Mouse (Mus musculus) midbrain, embryonic 11.5 days (tissue): Measurements from ENCODE around the gene Rpl3. TPM values are rescaled to one million over a fixed set of nuclear protein-coding genes. Genes with fewer than 3 reads are reported as not detected.
A peak's percentile ranks its signal among the peaks of the same experiment; 100 is the strongest.

Experiments
- ATAC-seq: fragments of 200-750 bp; cut with Nextera tagmentation; 2 replicates; pipeline ENCODE4 v1.8.0; 2017; ENCODE audit warnings: moderate TSS enrichment, moderate library complexity; ENCODE audit not compliant: low FRiP score
- DNase-seq: peaks from one replicate; pipeline ENCODE4 v3.0.0; 2015; ENCODE audit warnings: low spot score; ENCODE audit errors: missing footprints
- H3K27ac ChIP-seq: fragments of 300-500 bp; sonication (generic); 2 replicates; pipeline ENCODE4 v1.5.1; 2014; ENCODE audit warnings: low read depth, low read length
- H3K27me3 ChIP-seq: fragments of 300-500 bp; sonication (generic); 2 replicates; pipeline ENCODE4 v1.6.1; 2014; ENCODE audit warnings: mild to moderate bottlenecking, low read length, moderate library complexity, mixed read lengths; ENCODE audit not compliant: control insufficient read depth, insufficient read depth
- H3K36me3 ChIP-seq: fragments of 300-500 bp; sonication (generic); 2 replicates; pipeline ENCODE4 v1.6.1; 2014; ENCODE audit warnings: mild to moderate bottlenecking, low read length, moderate library complexity, mixed read lengths; ENCODE audit not compliant: control insufficient read depth, insufficient read depth
- H3K4me1 ChIP-seq: fragments of 300-500 bp; sonication (generic); 2 replicates; pipeline ENCODE4 v1.6.1; 2014; ENCODE audit warnings: low read length; ENCODE audit not compliant: control insufficient read depth, insufficient read depth
- H3K4me2 ChIP-seq: fragments of 300-500 bp; sonication (generic); 2 replicates; pipeline ENCODE4 v1.6.1; 2014; ENCODE audit warnings: mild to moderate bottlenecking, moderate library complexity
- H3K4me3 ChIP-seq: fragments of 300-500 bp; sonication (generic); 2 replicates; pipeline ENCODE4 v1.5.1; 2014; ENCODE audit warnings: low read depth, low read length
- H3K9ac ChIP-seq: fragments of 300-500 bp; sonication (generic); 2 replicates; pipeline ENCODE4 v1.6.1; 2014; ENCODE audit warnings: low read length
- H3K9me3 ChIP-seq: fragments of 300-500 bp; sonication (generic); 2 replicates; pipeline ENCODE4 v1.6.1; 2016; ENCODE audit warnings: low read length; ENCODE audit not compliant: control insufficient read depth
- WGBS: fragments of 180-500 bp; shearing (Covaris S2); extraction: QIAGEN DNeasy Blood & Tissue Kit; methylation state at CpG from one replicate; pipeline ENCODE4 v1.1.7; 2014; 5-methylcytosine and 5-hydroxymethylcytosine counted together
- polyA plus RNA-seq: library from polyadenylated mRNA; unstranded; fragments of >200 nt; fragmentation: Nextera tagmentation; extraction: Ambion mirVana; gene quantifications from 2 replicates; pipeline ENCODE4 v1.2.1, GENCODE M21; 2014

The Rpl3 gene
- polyA plus RNA-seq, 1 experiment from 2014 or later, result 1,032 TPM

- Histone ChIP-seq H3K36me3 (no peaks in the 10 kb centered on the region), H3K4me2 (no peak overlapping the region), H3K27me3 (no peaks in the 10 kb centered on the region), H3K4me1 (no peaks in the 10 kb centered on the region), H3K4me3 (no peak overlapping the region), H3K9me3 (no peaks in the 10 kb centered on the region), H3K9ac (no peak overlapping the region), H3K27ac (no peak overlapping the region)
- 89% methylated on average over 7 of the region's 7 CpGs for WGBS
- ATAC-seq (no peak), DNase-seq (peak; percentile 51)
These were observed 32.1 kb downstream of the Rpl3 start for GRCm38 (mm10) chr15:80059606-80060005.

- H3K4me2 ChIP-seq, result no peak overlapping the region
- H3K9ac ChIP-seq, result no peak overlapping the region
- no peaks in the 10 kb centered on the region for H3K27me3 ChIP-seq
- DNase-seq (peak; percentile 76), ATAC-seq (no peak)
- H3K27ac ChIP-seq, result no peak overlapping the region
- WGBS, result 89% methylated on average over 7 of the region's 7 CpGs
- H3K4me3 ChIP-seq, result no peak overlapping the region
- no peaks in the 10 kb centered on the region for H3K9me3 ChIP-seq
- no peaks in the 10 kb centered on the region for H3K36me3 ChIP-seq
- no peaks in the 10 kb centered on the region for H3K4me1 ChIP-seq
These were observed 33.5 kb downstream of the Rpl3 start for GRCm38 (mm10) chr15:80058151-80058550.

- WGBS, result 84% methylated on average over 7 of the region's 7 CpGs
- DNase-seq (peak; percentile 26), ATAC-seq (no peak)
- H3K4me2 ChIP-seq, result no peak overlapping the region
- H3K4me3 ChIP-seq, result no peak overlapping the region
- H3K9ac ChIP-seq, result no peak overlapping the region
- no peaks in the 10 kb centered on the region for H3K36me3 ChIP-seq
- no peaks in the 10 kb centered on the region for H3K27me3 ChIP-seq
- no peaks in the 10 kb centered on the region for H3K9me3 ChIP-seq
- no peak overlapping the region for H3K27ac ChIP-seq
- H3K4me1 ChIP-seq, result no peaks in the 10 kb centered on the region
These were observed 37.5 kb downstream of the Rpl3 start for GRCm38 (mm10) chr15:80054034-80054710.

GRCm38 (mm10) chr15:80053381-80054033 lies 38.2 kb downstream of the Rpl3 start:
- H3K9ac ChIP-seq, result no peak overlapping the region
- H3K4me3 ChIP-seq, result no peak overlapping the region
- ATAC-seq (no peak), DNase-seq (peak; percentile 59)
- no peaks in the 10 kb centered on the region for H3K27me3 ChIP-seq
- 69% methylated on average over 8 of the region's 8 CpGs for WGBS
- no peak overlapping the region for H3K4me2 ChIP-seq
- H3K4me1 ChIP-seq, result no peaks in the 10 kb centered on the region
- H3K9me3 ChIP-seq, result no peaks in the 10 kb centered on the region
- no peaks in the 10 kb centered on the region for H3K36me3 ChIP-seq
- no peak overlapping the region for H3K27ac ChIP-seq

GRCm38 (mm10) chr15:80051782-80052181 lies 39.9 kb downstream of the Rpl3 start:
- H3K27ac ChIP-seq, result no peak overlapping the region
- H3K27me3 ChIP-seq, result no peaks in the 10 kb centered on the region
- H3K36me3 ChIP-seq, result no peaks in the 10 kb centered on the region
- no peak for DNase-seq
- H3K9ac ChIP-seq, result no peak overlapping the region
- no peak for ATAC-seq
- WGBS, result 87% methylated on average over 9 of the region's 9 CpGs
- H3K4me2 ChIP-seq, result no peak overlapping the region
- H3K4me1 ChIP-seq, result no peaks in the 10 kb centered on the region
- H3K4me3 ChIP-seq, result no peak overlapping the region
- no peaks in the 10 kb centered on the region for H3K9me3 ChIP-seq

- Histone ChIP-seq H3K4me3 (no peak overlapping the region), H3K4me1 (no peaks in the 10 kb centered on the region), H3K27ac (no peak overlapping the region), H3K9me3 (no peaks in the 10 kb centered on the region), H3K36me3 (no peaks in the 10 kb centered on the region), H3K9ac (no peak overlapping the region), H3K27me3 (no peaks in the 10 kb centered on the region), H3K4me2 (no peak overlapping the region)
- ATAC-seq (no peak), DNase-seq (peak; percentile 69)
- WGBS, result 83% methylated on average over 19 of the region's 19 CpGs
These were observed 40.4 kb downstream of the Rpl3 start for GRCm38 (mm10) chr15:80051092-80051761.

- H3K4me2 ChIP-seq, result no peak overlapping the region
- H3K27ac ChIP-seq, result no peak overlapping the region
- H3K27me3 ChIP-seq, result no peaks in the 10 kb centered on the region
- DNase-seq (no peak), ATAC-seq (no peak)
- H3K4me3 ChIP-seq, result no peak overlapping the region
- H3K9ac ChIP-seq, result no peak overlapping the region
- 68% methylated on average over 4 of the region's 4 CpGs for WGBS
- H3K36me3 ChIP-seq, result no peaks in the 10 kb centered on the region
- no peaks in the 10 kb centered on the region for H3K9me3 ChIP-seq
- H3K4me1 ChIP-seq, result no peaks in the 10 kb centered on the region
These were observed 41.6 kb downstream of the Rpl3 start for GRCm38 (mm10) chr15:80050093-80050492.

GRCm38 (mm10) chr15:80047973-80048372 lies 43.7 kb downstream of the Rpl3 start:
- H3K9me3 ChIP-seq, result no peaks in the 10 kb centered on the region
- 47% methylated on average over 5 of the region's 5 CpGs for WGBS
- DNase-seq, result peak; percentile 62

GRCm38 (mm10) chr15:80047242-80047641 lies 44.4 kb downstream of the Rpl3 start:
- DNase-seq, result no peak
- H3K9me3 ChIP-seq, result no peaks in the 10 kb centered on the region
- no peak for ATAC-seq
- no peaks in the 10 kb centered on the region for H3K27me3 ChIP-seq
- H3K4me2 ChIP-seq, result no peak overlapping the region
- H3K4me3 ChIP-seq, result no peak overlapping the region
- no peaks in the 10 kb centered on the region for H3K36me3 ChIP-seq
- no peaks in the 10 kb centered on the region for H3K4me1 ChIP-seq
- WGBS, result 69% methylated on average over 2 of the region's 2 CpGs
- no peak overlapping the region for H3K9ac ChIP-seq
- H3K27ac ChIP-seq, result no peak overlapping the region

More at GRCm38 (mm10) chr15:80047973-80048372, 43.7 kb downstream of the Rpl3 start:
- H3K36me3 ChIP-seq, result no peaks in the 10 kb centered on the region
- ATAC-seq, result no peak
- no peaks in the 10 kb centered on the region for H3K27me3 ChIP-seq
- H3K4me1 ChIP-seq, result no peaks in the 10 kb centered on the region
- no peak overlapping the region for H3K4me3 ChIP-seq
- H3K27ac ChIP-seq, result no peak overlapping the region
- H3K9ac ChIP-seq, result no peak overlapping the region
- H3K4me2 ChIP-seq, result no peak overlapping the region
